Mouse (Mus musculus) midbrain, embryonic 12.5 days (tissue): ENCODE measurements around the gene Morn2. TPM values are rescaled to one million over a fixed set of nuclear protein-coding genes. Genes with fewer than 3 reads are reported as not detected.
A peak's percentile ranks its signal among the peaks of the same experiment; 100 is the strongest.
"Not testable (repeated sequence)": the region's sequence is repeated elsewhere in the genome, so short reads cannot be mapped to it uniquely, and the experiment has no call there.

Experiments used
- ATAC-seq: fragments of 200-750 bp; cut with Nextera tagmentation; 2 replicates; pipeline ENCODE4 v1.8.0; 2017; ENCODE audit warnings: low read depth, moderate TSS enrichment, moderate library complexity; ENCODE audit not compliant: low FRiP score
- H3K27ac ChIP-seq: fragments of 300-500 bp; sonication (generic); replicated peaks from 2 replicates; pipeline ENCODE4 v1.5.1; 2016; ENCODE audit warnings: mild to moderate bottlenecking
- H3K27me3 ChIP-seq: fragments of 300-500 bp; sonication (generic); 2 replicates; pipeline ENCODE4 v1.6.1; 2016; ENCODE audit warnings: mild to moderate bottlenecking
- H3K36me3 ChIP-seq: fragments of 300-500 bp; sonication (generic); 2 replicates; pipeline ENCODE4 v1.6.1; 2016
- H3K4me1 ChIP-seq: fragments of 300-500 bp; sonication (generic); 2 replicates; pipeline ENCODE4 v1.6.1; 2016
- H3K4me2 ChIP-seq: fragments of 300-500 bp; sonication (generic); replicated peaks from 2 replicates; pipeline ENCODE4 v1.6.1; 2016; ENCODE audit warnings: mild to moderate bottlenecking, moderate library complexity
- H3K4me3 ChIP-seq: fragments of 300-500 bp; sonication (generic); 2 replicates; pipeline ENCODE4 v1.5.1; 2016; ENCODE audit warnings: mild to moderate bottlenecking
- H3K9ac ChIP-seq: fragments of 300-500 bp; sonication (generic); replicated peaks from 2 replicates; pipeline ENCODE4 v1.6.1; 2016; ENCODE audit warnings: mild to moderate bottlenecking, moderate library complexity
- H3K9me3 ChIP-seq: fragments of 300-500 bp; sonication (generic); 2 replicates; pipeline ENCODE4 v1.6.1; 2016; ENCODE audit warnings: mild to moderate bottlenecking
- WGBS: fragments of 180-500 bp; shearing (Covaris S2); methylation state at CpG from one replicate; pipeline ENCODE4 v1.1.7; 2016; 5-methylcytosine and 5-hydroxymethylcytosine counted together
- polyA plus RNA-seq: library from polyadenylated mRNA; unstranded; fragments of >200 nt; fragmentation: Nextera tagmentation; extraction: Ambion mirVana; gene quantifications from 2 replicates; pipeline ENCODE4 v1.2.1, GENCODE M21; 2016

Morn2 gene
- 34.7 and 39.4 TPM in 2 replicates for polyA plus RNA-seq

GRCm38 (mm10) chr17:80290074-80290657, at the start of gene Morn2, which contains the start of gene Dhx57:
TSS of gene Morn2 (plus strand) at chr17:80290203.
TSS of gene Dhx57 (minus strand) at chr17:80290476.
- Histone ChIP-seq H3K4me2 (peak within 1 kb of the TSS; percentile 75), H3K27ac (peak within 1 kb of the TSS; percentile 91), H3K27me3 (no peaks in the 10 kb centered on the region), H3K4me3 (peak within 1 kb of the TSS; percentile 88), H3K9ac (peak within 1 kb of the TSS; percentile 92), H3K9me3 (no peaks in the 10 kb centered on the region), H3K4me1 (peaks cover 15% of the 10 kb centered on the region), H3K36me3 (no peaks in the 10 kb centered on the region)
- WGBS = under 1% methylated on average over 35 of the region's 35 CpGs
- ATAC-seq = peak; percentile 99

DNA sequence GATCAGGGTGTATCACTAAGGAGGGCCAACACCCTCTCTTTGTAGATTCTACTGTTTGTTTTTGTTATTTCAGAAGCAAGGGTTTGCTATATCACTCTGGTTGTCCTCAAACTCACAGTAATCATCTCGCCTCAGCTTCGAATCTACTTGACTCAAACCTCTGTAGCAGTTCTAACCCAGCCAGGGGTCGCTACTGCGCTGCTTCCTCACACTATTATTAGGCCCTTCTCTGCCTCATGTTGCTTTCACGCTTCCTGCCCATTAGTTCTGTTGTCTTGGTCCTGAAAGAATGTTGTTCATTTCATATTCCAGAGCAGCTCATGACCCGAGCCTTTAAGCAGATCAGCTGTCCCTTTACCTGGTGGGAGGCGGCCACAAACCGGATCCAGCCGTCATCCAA, 48.4 kb upstream of the Morn2 start:
- 92% methylated on average over 9 of the region's 9 CpGs for WGBS
- no peak overlapping the region for H3K27ac ChIP-seq
- no peak for ATAC-seq
- H3K36me3 ChIP-seq = peaks cover 85% of the 10 kb centered on the region
- H3K27me3 ChIP-seq = no peaks in the 10 kb centered on the region
- no peak overlapping the region for H3K4me2 ChIP-seq
- H3K9me3 ChIP-seq = no peaks in the 10 kb centered on the region
- H3K4me1 ChIP-seq = no peaks in the 10 kb centered on the region
- no peak overlapping the region for H3K4me3 ChIP-seq
- no peak overlapping the region for H3K9ac ChIP-seq

DNA sequence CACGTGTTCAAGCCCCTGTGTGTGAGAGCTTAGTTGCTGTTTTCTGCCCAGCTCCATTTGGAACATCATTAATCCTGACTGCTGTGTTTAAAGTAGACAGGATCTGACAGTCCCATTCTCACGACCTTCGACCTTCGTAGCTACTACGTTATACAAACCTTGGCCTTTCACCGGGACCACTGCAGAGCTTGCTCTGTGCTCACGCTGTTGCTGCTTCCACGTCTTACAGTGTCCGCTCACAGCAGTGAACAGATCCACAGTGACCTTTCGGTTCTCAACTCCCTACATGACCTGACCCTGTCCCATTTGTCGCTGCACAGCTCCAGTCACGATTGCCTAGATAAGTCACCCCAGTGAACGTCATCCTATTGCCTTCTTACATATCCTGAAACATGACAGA, 46.9 kb upstream of the Morn2 start:
- Histone ChIP-seq H3K27ac (no peak overlapping the region), H3K27me3 (no peaks in the 10 kb centered on the region), H3K9me3 (no peaks in the 10 kb centered on the region), H3K9ac (no peak overlapping the region), H3K4me1 (no peaks in the 10 kb centered on the region), H3K36me3 (peaks cover 90% of the 10 kb centered on the region), H3K4me3 (no peak overlapping the region), H3K4me2 (no peak overlapping the region)
- 77% methylated on average over 13 of the region's 13 CpGs for WGBS
- ATAC-seq = no peak

DNA sequence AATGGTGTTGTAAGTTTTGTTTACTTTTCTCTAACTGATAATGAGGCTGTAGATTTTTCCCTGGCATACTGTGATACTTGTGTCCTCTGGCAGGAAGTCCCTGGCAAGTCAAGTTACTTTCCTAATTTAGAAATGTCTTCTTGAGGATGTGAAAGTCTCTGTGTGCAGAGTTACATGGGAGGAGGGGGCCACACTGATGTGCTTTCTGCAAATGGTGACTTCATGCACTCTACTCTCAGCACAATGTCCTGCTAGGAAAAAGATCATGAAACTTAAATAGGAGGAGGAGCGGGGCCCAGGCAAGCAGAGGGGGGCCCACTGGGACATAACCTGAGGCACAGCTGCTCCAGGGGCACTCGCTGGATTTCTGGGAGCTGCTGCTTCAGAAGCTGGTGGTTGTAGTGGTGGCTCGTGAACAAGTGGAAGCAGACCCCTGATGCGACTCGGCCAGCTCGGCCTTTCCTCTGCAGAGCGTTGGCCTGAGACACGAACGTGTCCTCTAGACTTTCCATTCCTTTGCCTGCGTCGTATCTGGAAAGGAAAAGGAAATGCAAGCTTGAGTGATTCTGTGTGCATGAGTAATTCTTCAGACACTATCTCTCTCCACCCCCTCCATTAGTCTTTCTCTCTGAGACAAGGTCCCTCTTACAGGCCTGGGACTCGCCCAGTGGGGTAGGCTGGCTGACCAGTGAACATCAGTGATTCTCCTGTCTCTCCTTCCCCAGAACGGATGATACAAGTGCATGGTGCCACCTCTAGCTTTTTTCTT, 37.1 kb upstream of the Morn2 start:
- no peak overlapping the region for H3K4me2 ChIP-seq
- no peak overlapping the region for H3K27ac ChIP-seq
- H3K4me1 ChIP-seq = no peaks in the 10 kb centered on the region
- ATAC-seq = no peak
- no peaks in the 10 kb centered on the region for H3K27me3 ChIP-seq
- peaks cover 94% of the 10 kb centered on the region for H3K36me3 ChIP-seq
- WGBS = 88% methylated on average over 12 of the region's 13 CpGs
- H3K4me3 ChIP-seq = no peak overlapping the region
- H3K9ac ChIP-seq = no peak overlapping the region
- no peaks in the 10 kb centered on the region for H3K9me3 ChIP-seq

DNA sequence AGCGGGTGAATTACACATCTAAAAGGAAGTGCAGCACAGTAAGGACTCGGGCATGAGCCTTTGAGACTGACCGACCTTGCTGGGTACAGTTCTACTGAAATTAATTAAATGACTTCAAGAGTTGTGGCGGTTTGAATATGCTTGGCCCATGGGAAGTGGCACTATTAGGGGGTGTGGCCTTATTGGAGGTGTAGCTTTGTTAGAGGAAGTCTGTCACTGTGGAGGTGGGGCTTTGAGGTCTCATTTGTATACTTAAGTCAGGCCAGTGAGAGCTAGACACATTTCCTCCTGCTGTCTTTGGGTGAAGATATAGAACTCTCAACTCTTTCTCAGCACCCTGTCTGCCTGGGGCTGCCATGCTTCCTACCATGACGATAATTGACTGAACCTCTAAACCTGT, 35.6 kb upstream of the Morn2 start:
- no peaks in the 10 kb centered on the region for H3K9me3 ChIP-seq
- no peak overlapping the region for H3K9ac ChIP-seq
- peaks cover 98% of the 10 kb centered on the region for H3K36me3 ChIP-seq
- no peak overlapping the region for H3K4me3 ChIP-seq
- 98% methylated on average over 5 of the region's 5 CpGs for WGBS
- ATAC-seq = no peak
- no peaks in the 10 kb centered on the region for H3K27me3 ChIP-seq
- no peak overlapping the region for H3K4me2 ChIP-seq
- H3K4me1 ChIP-seq = no peaks in the 10 kb centered on the region
- H3K27ac ChIP-seq = no peak overlapping the region

- no peaks in the 10 kb centered on the region for H3K4me1 ChIP-seq
- ATAC-seq = no peak
- no peaks in the 10 kb centered on the region for H3K9me3 ChIP-seq
- H3K4me2 ChIP-seq = no peak overlapping the region
- H3K9ac ChIP-seq = no peak overlapping the region
- 74% methylated on average over 13 of the region's 13 CpGs for WGBS
- peaks cover 97% of the 10 kb centered on the region for H3K36me3 ChIP-seq
- no peak overlapping the region for H3K4me3 ChIP-seq
- no peaks in the 10 kb centered on the region for H3K27me3 ChIP-seq
- no peak overlapping the region for H3K27ac ChIP-seq
Measured at GRCm38 (mm10) chr17:80255208-80255607, 34.8 kb upstream of the Morn2 start.

DNA sequence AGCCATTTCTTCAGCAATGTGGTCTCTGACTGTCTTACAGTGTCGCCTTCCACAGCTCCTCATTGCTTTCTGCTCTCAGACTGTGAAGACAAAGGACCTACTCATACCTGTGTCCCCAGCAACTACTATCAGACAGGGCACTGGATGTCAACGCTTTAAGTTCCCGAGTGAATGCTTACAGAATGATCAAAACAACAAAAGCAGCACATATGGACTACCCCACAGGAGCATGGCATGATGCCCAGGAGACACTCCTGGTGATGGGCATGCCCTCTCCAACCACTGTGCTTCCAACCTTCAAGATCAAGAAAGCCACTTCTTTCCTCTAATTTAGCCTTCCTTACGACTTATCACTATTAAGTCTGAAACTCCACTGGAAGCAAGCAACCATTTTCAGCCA, 22.9 kb upstream of the Morn2 start:
- H3K27ac ChIP-seq = no peak overlapping the region
- peaks cover 84% of the 10 kb centered on the region for H3K36me3 ChIP-seq
- no peak overlapping the region for H3K4me2 ChIP-seq
- WGBS = 92% methylated on average over 4 of the region's 4 CpGs
- no peaks in the 10 kb centered on the region for H3K9me3 ChIP-seq
- no peak overlapping the region for H3K9ac ChIP-seq
- no peaks in the 10 kb centered on the region for H3K27me3 ChIP-seq
- no peak overlapping the region for H3K4me3 ChIP-seq
- no peak for ATAC-seq
- H3K4me1 ChIP-seq = no peaks in the 10 kb centered on the region

GRCm38 (mm10) chr17:80268151-80268550, 21.9 kb upstream of the Morn2 start:
- ATAC-seq = no peak
- no peaks in the 10 kb centered on the region for H3K4me1 ChIP-seq
- no peaks in the 10 kb centered on the region for H3K27me3 ChIP-seq
- WGBS = 95% methylated on average over 3 of the region's 3 CpGs
- H3K9ac ChIP-seq = no peak overlapping the region
- H3K27ac ChIP-seq = no peak overlapping the region
- H3K36me3 ChIP-seq = peaks cover 85% of the 10 kb centered on the region
- H3K9me3 ChIP-seq = no peaks in the 10 kb centered on the region
- no peak overlapping the region for H3K4me2 ChIP-seq
- no peak overlapping the region for H3K4me3 ChIP-seq

GRCm38 (mm10) chr17:80270622-80271021, 19.4 kb upstream of the Morn2 start:
- 96% methylated on average over 7 of the region's 7 CpGs for WGBS
- not testable (repeated sequence) for H3K4me3 ChIP-seq, H3K27me3 ChIP-seq, H3K4me2 ChIP-seq, H3K9me3 ChIP-seq, H3K9ac ChIP-seq, H3K27ac ChIP-seq, ATAC-seq, H3K4me1 ChIP-seq
- peaks cover 85% of the 10 kb centered on the region for H3K36me3 ChIP-seq

- Histone ChIP-seq H3K4me1 (no peaks in the 10 kb centered on the region), H3K4me2 (no peak overlapping the region), H3K9ac (no peak overlapping the region), H3K27ac (no peak overlapping the region), H3K9me3 (no peaks in the 10 kb centered on the region), H3K27me3 (no peaks in the 10 kb centered on the region), H3K4me3 (no peak overlapping the region), H3K36me3 (peaks cover 60% of the 10 kb centered on the region)
- no peak for ATAC-seq
- WGBS = 95% methylated on average over 4 of the region's 4 CpGs
Measured at GRCm38 (mm10) chr17:80278255-80278654, 11.7 kb upstream of the Morn2 start.

DNA sequence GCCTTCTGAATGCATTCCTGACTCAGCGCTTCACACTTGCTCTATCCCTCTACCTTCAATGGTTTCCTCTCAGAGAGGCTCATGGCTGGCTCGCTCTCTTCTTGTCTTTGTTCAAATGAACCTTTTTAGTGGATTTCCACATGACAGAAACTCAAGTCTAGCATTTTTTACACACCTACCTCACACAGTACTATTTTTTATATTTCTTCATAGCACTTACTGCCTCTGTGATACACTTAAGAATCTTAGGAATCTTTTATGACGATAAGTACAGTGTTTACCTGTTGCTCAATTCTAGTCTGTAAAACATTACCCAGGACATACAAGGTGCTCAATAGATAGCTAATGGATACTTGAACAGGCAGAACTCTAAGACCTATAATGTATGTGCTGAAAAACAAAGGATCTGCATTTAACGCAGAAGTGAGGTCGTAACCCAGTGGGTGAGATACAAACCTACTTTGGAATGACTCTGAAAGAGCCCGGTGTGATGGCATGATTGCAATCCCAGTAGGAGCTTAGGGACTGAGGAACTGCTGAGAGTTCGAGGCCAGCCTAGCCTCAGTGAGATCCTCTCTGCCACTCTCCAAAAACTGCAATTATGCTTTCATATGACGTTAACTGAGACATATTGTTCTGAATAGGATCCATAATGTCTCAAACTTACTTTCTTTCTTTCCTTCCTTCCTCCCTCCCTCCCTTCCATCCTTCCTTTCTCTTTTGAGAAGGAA, 10.5 kb upstream of the Morn2 start:
- Histone ChIP-seq H3K9me3 (no peaks in the 10 kb centered on the region), H3K36me3 (peaks cover 49% of the 10 kb centered on the region), H3K4me3 (no peak overlapping the region), H3K27ac (no peak overlapping the region), H3K4me1 (no peaks in the 10 kb centered on the region), H3K27me3 (no peaks in the 10 kb centered on the region), H3K4me2 (no peak overlapping the region), H3K9ac (no peak overlapping the region)
- WGBS = 95% methylated on average over 8 of the region's 8 CpGs
- no peak for ATAC-seq

- Histone ChIP-seq H3K27ac (no peak overlapping the region), H3K4me3 (no peak overlapping the region), H3K27me3 (no peaks in the 10 kb centered on the region), H3K4me1 (peaks cover 15% of the 10 kb centered on the region), H3K9me3 (no peaks in the 10 kb centered on the region), H3K36me3 (peaks cover 16% of the 10 kb centered on the region), H3K9ac (no peak overlapping the region), H3K4me2 (no peak overlapping the region)
- 84% methylated on average over 4 of the region's 4 CpGs for WGBS
- no peak for ATAC-seq
Measured at GRCm38 (mm10) chr17:80284446-80284845, 5.6 kb upstream of the Morn2 start.
